Mouse (Mus musculus): Measurements from ENCODE around the gene C77080.

Gene C77080

GRCm38 (mm10) chr4:129242327-129242726, 18.9 kb downstream of the C77080 start:
- intact Hi-C loops (cut with DNase I) = no loop called here

GRCm38 (mm10) chr4:129241898-129242297, 19.3 kb downstream of the C77080 start:
- intact Hi-C loops (cut with DNase I) = no loop called here

- intact Hi-C loops (cut with DNase I) = no loop called here
Measured at GRCm38 (mm10) chr4:129239075-129239474, 22.1 kb downstream of the C77080 start.

GRCm38 (mm10) chr4:129238579-129239016, 22.6 kb downstream of the C77080 start:
- intact Hi-C loops (cut with DNase I) = no loop called here

- intact Hi-C loops (cut with DNase I) = no loop called here
Measured at GRCm38 (mm10) chr4:129237843-129238441, 23.3 kb downstream of the C77080 start.

- intact Hi-C loops (cut with DNase I) = no loop called here
Measured at GRCm38 (mm10) chr4:129236236-129236813, 24.9 kb downstream of the C77080 start.

- intact Hi-C loops (cut with DNase I) = no loop called here
Measured at GRCm38 (mm10) chr4:129235147-129235546, 26.1 kb downstream of the C77080 start.

- intact Hi-C loops (cut with DNase I) = no loop called here
Measured at GRCm38 (mm10) chr4:129234488-129234887, 26.7 kb downstream of the C77080 start.

GRCm38 (mm10) chr4:129232561-129233360, 28.4 kb downstream of the C77080 start:
- intact Hi-C loops (cut with DNase I) = no loop called here

- intact Hi-C loops (cut with DNase I) = no loop called here
Measured at GRCm38 (mm10) chr4:129231594-129232450, 29.4 kb downstream of the C77080 start.

GRCm38 (mm10) chr4:129230926-129231325, 30.3 kb downstream of the C77080 start:
- intact Hi-C loops (cut with DNase I) = no loop called here

GRCm38 (mm10) chr4:129227985-129228381, 33.2 kb downstream of the C77080 start:
- intact Hi-C loops (cut with DNase I) = no loop called here

- intact Hi-C loops (cut with DNase I) = no loop called here
Measured at GRCm38 (mm10) chr4:129227170-129227984, 33.8 kb downstream of the C77080 start.

- intact Hi-C loops (cut with DNase I) = no loop called here
Measured at GRCm38 (mm10) chr4:129226441-129226963, 34.7 kb downstream of the C77080 start.

GRCm38 (mm10) chr4:129225315-129225714, 35.9 kb downstream of the C77080 start:
- intact Hi-C loops (cut with DNase I) = no loop called here

- intact Hi-C loops (cut with DNase I) = no loop called here
Measured at GRCm38 (mm10) chr4:129223421-129224281, 37.6 kb downstream of the C77080 start.

GRCm38 (mm10) chr4:129222019-129222925, 38.9 kb downstream of the C77080 start:
- intact Hi-C loops (cut with DNase I) = no loop called here
